Mouse (Mus musculus) lung, postnatal 25 days (tissue): ENCODE measurements around the gene Pappa2.

Source experiments
- DNase-seq: peaks from one replicate; pipeline ENCODE4 v3.0.0; 2022; ENCODE audit warnings: low spot score

The Pappa2 gene

DNA sequence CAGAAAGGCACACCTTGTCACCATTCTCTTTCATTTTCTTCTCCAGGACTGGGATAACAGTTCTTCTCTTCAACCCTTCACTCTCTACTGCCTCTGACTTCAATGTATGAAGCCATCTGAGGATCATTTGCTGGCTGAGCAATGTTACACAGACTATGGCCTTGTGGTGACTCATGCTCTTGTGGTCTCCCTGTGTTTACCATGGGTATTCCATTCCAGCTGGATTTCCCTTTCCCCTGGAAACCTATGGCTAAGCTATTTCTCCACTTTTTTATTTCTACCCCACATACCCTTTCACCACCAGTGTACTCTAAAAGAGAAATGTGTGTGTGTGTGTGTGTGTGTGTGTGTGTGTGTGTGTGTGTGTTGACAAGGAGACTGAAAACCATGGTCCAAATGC is 83.0 kb downstream of the Pappa2 start:
- DNase-seq, result no peak

DNA sequence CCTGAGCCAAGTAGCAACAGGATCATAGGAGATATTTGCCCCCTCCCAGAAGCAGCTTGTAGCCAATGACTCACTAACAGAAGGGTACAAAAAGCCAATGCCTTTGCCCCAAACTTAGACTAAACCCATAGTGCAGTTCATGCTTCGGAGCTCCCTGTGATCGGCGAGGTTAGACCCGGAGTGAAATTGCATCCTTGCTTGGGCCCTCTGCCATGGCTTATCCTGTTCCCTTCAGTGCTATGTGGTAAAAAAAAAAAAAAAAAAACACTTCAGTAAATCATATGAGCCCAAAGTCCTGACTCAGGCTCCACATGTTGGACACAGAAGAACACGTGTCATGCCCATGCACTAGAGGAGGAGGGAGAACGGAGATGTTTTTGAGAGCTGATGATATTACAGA is 85.8 kb downstream of the Pappa2 start:
- DNase-seq, result no peak

DNA sequence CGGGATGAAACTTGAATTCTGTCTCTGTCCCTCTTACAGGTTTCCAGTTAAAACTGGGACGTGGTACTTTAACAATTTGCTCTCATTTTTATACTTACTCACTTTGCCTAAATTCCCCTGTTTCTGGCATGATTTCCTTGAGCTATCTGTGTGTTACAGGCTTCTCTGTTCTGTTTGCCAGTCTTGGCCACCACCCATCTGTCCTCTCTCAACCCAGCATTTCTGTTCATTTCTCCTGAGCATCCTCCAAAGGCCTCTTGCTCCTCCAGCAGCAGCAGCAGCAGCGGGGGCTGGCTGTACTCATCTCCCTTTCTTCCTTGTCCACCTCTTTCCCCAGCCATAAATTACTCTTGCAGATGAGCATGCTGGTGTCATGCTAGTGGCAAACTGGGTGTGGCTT is 104.8 kb downstream of the Pappa2 start:
- DNase-seq, result no peak

DNA sequence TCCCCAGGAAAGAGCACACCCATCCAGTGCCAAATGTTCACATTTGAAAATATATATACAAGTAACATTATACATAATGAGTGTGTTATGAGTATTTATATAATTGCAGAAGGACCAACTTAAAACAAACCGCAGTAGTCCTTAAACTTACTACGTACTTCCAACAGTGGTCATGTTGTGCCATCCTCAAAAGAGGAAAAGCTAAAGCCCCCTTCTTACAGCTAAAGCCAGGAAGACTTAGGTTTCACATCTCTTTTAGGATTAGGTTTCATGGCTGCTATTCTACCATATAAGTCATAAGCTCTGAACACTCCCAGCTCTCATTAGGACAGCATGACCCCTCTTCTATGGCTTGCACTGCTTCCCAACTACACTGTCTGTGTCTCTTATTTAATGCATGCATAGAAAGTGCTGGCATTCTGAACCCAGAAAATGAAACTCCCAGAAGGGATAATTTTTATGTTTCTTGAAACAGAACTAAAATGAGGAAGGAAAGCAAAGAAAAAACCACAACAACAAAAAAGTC is 105.7 kb downstream of the Pappa2 start:
- DNase-seq, result no peak

DNA sequence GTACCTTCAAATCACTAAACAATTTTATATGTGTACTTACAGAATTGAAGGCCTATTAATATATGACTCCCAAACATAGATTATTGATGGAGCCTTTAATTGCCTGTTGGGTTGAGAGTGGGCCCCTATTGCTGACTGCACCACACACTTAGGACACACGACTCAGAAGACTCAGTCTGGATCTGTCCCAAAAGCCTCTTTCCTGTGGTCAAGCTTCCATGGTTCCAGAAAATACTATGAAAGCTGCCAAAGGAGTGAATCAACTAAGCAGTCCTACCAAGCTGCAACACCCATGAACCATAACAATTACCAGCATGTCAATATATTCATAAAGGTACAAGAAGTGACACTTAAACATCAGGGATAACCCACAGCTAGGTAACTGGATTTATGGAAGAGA is 106.7 kb downstream of the Pappa2 start:
- DNase-seq, result no peak

DNA sequence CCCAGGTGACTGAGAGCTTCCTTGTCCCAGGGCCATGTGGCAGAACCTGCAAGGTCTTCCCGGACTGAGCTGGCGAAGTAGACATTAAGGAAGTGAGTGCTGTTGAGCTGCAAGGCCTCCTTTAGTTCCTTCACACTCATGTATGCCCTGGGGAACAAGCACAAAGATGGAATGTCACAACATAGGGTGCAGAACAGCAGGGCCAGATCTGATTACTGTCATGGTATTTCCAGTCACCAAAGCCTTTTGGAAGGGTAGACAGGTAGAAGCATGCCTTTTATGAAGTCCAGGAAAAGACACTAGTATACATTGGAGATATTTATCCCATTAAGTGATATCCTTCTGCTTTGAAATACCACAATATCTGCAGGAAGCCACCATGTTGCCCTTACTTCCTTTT is 108.9 kb downstream of the Pappa2 start:
- DNase-seq, result no peak

DNA sequence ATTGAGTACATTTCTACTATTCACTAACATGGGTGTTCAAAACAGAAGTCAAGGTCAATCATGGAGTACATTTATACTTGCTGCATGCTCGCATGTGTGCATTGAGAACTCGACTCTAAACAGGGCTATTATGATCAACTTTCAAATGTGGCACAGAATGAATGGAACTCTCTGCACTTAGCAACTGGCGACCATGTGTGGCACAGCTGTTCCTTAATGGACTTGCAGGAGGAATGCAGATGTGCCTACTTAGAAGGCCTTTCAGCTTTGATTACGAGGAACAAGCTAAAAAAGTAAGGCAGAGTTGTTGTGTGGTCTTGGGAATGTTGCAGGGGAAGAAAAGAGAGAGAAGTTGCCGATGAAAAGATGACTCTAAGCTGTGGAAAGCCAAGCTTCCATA is 120.1 kb downstream of the Pappa2 start:
- no peak for DNase-seq

DNA sequence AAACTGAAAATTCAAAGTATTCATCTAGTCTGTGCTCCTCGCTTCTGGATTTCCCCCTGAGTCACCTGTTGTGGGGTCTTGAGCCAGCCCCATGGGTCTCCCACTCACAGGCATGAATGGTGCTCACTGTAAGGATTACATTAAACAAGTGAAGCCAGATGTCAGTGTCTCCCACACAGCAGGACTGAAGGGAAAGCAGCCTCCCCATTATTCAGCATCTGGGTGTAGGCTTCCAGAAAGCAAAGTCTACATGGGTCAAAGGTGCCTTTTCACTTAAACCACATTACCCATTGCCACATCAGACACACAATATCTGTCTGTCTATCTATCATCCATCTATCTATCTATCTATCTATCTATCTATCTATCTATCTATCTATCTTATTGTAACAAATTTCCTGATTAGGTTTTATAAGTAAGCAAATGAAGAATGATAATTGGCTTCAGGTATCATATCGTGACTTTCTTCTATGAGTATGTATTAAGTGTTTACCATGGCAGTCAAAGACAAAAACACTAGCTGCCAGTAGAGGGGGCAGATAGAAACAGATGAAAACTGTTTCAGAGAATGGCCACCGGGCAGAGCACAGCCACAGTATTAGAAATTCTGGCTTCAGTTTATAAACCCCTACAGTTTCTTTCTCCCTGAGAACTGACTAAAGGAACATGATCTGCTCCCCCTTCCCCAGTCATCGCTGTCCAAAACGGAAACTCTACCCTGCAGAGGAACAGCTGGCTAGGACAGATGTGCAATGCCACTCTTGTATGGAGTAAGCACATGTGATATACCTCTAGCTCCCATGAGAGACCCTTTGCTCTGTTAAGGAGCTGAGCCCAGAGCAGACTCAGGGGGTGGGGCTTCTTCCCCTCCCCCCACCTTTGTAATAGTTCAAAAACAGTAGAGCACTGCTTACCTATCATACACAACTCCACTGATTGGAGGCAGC is 126.1 kb downstream of the Pappa2 start:
- DNase-seq, result no peak

DNA sequence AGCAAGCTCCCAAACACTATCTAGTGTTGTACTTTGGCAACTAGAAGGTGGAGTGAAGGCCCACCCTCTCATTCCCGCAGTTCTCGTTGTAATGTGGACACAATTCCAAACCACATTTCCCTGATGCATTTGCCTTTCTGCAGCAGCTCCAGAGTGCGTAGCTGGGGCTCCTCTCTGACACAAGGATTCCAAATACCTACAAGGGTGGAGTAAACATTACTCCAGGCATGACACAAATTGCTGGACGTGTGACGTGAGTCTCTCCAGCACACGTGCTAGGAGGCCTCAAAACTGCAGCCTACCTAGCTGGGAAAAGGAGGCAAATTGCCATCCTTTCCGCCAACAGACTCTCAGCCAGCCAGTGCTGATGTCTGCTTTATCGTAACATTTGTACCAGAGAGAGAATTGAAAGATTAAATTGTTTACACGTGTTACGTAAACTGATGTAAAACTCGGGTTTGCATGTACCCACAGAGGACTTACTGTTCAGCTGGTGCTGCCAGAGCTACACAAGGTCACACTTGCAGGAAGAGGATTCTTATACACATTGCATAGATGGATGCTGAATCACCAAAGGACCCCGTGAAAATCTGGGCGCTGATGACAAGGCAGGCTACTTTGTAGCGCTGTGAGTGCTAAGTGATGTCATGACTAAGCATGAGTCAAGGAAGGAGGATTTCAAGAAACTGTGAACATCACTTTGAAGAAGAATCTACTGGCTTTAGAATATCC is 127.3 kb downstream of the Pappa2 start:
- peak; percentile 14 for DNase-seq

DNA sequence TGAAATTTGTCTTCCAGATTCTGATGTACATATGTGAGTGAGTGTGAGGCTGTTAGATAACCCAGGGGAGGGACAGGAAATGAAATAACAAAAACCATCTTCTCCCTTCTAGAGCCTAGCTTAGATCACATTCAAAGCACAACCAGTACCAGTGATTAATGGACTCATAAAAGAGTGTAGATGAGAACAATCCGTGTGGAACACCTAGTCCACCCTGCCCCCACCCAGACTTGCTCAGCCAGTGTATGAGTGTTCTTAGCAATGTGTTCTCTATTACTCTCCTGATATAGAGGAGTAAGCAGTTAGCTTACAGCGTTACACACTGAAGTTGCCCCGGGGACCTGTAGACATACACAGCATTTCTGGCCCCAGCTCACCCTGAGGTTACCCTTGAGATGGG is 129.8 kb downstream of the Pappa2 start:
- no peak for DNase-seq

DNA sequence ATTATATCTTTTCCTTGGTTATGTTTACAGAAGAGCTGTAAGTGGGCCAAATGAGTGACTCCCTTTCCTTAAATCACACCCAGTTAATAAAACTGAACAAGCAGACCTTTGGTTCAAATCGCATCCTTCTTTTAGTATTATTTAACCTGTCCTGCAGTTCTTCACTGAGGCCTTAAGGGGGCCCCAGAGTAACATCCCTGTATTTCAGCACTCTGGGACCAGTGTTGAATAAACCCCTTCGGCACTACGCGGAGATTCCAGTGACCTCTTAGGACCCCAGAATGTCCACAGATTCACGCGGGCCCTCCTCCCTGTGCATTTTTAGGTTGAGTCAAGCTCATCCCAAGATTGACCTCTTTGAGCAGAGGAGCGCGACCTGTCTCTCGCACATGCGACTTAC is 135.7 kb downstream of the Pappa2 start:
- DNase-seq, result peak; percentile 4

DNA sequence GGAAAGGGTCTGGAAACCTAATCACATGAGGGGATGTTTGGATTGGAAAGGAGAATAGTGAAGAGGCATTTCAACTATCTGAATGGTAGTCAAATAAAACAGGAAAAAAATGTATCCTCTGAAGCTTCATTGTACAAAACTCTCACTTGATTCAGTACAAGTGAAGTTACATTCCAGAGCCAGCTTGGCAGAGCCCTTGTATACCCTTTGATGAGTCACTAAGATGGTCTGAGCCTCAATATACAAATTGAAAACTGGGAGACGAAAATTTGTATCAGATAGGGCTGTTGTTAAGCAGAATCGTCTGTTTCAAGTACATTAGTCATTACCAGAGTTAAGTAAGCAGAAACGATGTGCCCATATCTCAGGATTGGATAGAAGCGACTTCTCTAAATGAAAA is 143.1 kb downstream of the Pappa2 start:
- no peak for DNase-seq

DNA sequence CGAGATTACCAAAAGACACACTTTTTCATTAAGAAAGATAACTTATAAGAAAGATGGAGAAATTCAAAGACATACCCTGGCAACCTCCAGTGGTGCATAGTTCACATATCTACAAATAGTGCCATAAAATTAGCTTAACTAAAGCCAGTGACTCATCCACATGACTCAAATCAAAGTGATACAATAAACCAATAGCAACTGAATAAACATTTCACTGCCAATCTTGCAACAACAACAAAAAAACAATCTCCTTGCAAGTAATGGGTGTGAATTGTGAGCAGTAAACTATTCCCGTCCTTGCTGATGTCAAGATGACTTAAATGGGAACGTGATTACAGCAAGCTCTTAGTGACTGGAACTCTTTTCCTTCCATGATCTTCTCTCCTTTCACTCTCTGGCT is 150.1 kb downstream of the Pappa2 start:
- DNase-seq, result no peak

DNA sequence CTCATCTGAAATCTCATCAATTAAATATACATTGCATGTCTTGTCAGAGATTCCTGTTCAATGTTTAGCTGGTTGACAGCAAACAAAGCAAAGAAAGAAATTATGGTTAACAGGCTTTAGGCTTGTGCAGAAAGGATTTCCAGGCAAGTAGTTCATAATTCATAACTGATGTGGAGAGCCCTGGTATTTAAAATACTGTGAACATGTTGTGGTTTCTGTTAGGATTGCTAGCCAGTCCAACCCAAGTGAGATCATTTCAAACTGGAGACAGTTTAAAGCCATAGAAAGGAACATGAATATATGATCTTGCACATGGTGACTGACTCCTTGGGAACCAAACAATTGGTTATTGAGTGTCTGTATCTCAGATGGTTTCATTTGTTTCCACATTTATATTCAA is 152.4 kb downstream of the Pappa2 start:
- no peak for DNase-seq

DNA sequence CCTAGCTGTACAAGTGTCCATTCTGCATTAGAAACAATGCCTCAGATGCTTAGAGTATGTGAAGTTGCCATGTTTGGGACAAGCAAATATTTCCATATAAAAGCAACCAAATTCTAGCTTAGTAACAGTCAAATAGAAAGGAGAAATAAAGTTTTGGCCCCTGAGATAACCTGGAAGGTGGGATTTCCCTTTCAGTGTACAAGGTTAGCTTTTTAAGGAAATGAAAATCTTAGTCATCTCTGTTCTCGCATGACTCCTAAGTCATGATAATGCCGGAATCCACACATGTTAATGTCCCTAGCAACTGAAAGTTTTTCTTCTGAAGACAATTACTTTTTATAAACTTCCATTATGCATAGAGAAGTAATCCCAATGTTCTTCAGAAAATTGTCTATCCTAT is 160.6 kb downstream of the Pappa2 start:
- no peak for DNase-seq

DNA sequence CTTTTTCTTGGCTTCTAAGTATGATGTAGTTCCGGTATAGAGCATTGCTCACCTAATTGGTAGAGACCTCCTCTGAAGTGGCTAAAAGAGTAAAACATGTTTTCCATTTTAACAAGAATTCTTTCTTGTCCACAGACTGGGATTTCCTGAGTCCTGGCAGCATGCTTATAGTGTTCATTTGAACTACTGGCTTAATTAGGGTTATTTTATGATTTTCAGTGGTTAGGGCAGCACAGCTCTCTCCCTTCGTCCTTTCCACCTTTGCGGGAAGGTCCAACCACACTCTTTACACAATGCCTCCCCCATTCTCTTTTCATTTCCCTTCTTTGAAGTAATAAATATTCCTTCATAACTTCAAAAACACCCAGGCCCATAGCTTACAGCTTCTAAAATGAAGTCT is 163.8 kb downstream of the Pappa2 start:
- no peak for DNase-seq

DNA sequence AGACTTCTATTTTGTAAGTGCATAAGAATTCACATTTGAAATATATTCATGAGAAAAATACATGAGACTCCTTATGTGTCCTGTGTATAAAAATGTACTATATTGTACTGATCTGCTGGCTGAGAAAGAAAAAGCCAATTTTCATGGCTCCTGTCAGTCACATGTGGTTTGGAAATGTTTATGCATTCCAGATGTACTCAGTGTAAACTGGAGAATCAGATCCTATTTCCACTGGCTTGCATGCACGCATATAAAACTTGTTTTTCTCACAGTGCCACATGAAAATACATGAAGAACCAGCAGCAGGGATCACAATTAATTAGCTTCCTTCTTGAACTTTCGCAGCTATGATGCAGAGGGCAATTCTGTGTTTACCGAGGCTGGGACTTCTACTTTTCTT is 168.4 kb downstream of the Pappa2 start:
- DNase-seq, result no peak

DNA sequence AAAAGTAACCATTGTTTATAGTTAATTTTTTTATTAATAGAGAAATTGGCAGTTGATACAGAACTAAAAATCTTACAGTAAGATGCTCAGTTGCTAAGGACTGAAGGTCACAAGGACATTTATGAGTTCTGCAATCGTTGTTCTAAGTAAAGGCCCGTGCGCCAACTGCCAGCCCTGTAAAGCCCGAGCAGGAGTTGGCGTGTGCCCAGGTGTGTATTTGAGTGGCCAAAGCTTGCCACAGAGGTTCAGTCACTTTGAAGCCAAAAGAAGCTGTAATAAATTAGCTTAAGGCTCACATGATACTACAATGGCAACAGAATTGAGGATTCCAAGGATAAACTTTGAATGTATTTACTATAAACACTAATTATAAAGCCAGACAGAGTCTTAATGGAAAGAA is 204.8 kb downstream of the Pappa2 start:
- no peak for DNase-seq

DNA sequence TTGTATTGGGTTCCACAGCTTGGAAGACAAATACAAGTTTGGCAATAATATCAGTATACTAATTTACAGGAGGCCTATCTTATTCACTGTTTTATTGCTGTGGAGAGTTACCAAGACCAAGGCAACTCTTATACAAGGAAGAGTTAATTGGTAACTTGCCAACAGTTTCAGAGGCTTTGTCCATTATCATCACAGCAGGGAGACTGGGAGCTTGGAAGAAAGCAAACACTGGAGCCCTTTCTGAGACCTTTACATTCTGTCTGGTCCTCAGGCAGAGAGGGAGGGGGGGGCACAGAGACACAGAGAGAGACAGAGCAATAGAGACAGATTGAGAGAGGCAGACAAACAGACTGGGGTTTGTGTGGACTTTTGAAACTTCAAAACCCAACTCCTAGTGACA is 207.2 kb downstream of the Pappa2 start:
- no peak for DNase-seq

DNA sequence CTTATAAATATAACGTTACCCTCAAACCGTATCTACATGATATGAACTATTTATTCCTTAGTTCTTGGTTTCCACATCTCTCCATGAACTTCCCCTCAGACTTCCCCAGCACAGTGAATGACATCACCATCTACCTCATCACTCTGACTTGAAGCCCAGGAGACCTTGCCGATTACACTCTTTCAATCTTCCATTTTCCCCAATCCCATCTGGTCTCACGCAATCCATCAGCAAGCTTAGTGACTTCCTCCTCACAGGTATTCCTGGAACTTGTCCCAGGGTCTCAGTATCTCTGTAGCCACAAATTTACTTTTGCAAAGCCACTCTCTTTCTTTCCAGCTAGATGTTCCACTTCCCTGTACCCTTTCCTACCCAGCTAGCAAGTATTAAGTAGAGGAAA is 209.5 kb downstream of the Pappa2 start:
- DNase-seq, result no peak

DNA sequence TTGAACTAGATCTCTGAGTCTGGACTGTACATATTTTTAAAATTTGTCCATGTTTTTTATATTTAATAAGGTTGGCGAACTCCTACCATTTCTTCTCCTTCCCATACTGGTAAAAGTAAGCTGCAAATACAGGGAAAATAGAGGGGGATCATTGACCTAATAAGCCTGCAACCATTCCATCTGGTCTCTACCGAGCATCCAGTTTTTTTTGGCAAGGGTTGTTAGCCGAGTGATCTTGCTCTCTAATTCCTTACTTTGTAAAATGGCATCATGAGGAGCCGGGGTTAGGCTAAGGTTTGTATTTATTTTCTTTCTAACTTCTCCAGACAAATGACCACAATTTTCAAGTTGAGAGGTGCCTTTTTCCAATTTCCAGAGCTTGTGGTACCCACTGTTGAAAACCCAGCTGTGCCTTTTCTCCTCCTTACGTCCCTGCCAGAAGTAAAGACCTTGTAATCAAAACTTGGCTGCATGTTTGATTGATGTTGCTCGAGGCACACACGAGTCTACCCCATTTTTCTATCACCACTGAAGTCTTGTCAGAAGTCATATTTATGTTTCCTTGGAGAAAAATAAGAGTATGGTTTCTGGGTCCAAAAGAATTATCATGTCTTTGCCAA is 210.1 kb downstream of the Pappa2 start:
- no peak for DNase-seq

DNA sequence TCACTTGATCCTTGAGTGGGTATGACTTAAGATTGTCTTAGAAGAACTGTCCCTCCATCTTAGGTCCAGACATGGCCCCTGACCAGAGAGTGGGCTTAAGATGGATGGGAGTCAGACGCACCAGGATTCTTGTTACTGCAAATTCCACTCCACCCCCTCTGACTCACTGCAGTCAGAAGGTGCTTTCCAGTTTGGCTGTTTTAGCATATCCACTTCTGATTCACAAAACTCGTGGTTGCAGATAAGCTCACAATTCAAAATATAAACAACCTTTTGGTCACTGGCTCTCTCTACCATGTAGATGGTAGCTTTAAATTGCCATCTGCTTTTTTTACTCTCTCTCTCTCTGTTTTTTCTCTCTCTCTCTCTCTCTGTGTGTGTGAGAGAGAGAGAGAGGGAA is 214.4 kb downstream of the Pappa2 start:
- DNase-seq, result no peak

DNA sequence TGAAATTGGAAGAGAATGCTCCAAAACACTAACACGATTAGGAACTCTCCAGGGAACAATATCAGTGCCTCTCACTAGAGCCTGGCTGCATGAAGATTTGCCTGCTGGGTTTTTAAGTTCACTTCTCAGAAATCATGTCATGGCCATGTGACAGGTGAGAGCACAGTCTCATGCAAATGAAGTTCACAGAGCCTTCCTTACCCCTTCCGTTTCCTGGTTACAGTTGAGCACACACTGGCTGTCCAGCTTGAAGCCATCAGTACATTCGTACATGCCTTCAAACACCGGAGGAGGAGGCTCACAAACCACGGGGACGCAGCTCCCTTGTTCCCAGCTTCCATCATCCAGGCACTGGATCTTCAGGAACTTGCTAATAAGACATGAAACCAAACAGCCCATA is 215.6 kb downstream of the Pappa2 start:
- no peak for DNase-seq
